Comparison of ENCODE assay signal across 16 mouse cellular contexts in genomic region chr5:114113334-114113733, GRCm38 (mm10). TPM values are rescaled to one million over a fixed set of nuclear protein-coding genes. Genes with fewer than 3 reads are reported as not detected.
DNase-seq lines count a peak whose midpoint lies in the region; ATAC-seq and TF ChIP-seq lines count a peak whose summit lies in the region.
"Had no signal": no experiment of that assay in that cellular context is flagged by ENCODE, and none has a peak within 500 bp of the region (broad histone marks: within the 10 kb centered on the region; RNA-seq: fewer than 3 reads in every experiment).

No protein-coding gene starts in this region.

- no peak overlapping the region for H3K9ac ChIP-seq in heart, postnatal 0 days (replicated peaks; ENCODE audit: low read depth, low read length)
- no peak overlapping the region for H3K9ac ChIP-seq in lung, embryonic 14.5 days
- H3K9ac ChIP-seq: midbrain, embryonic 12.5 days; neural tube, embryonic 13.5 days had no signal

- H3K27me3 ChIP-seq in heart, postnatal 0 days (ENCODE audit: control insufficient read depth, insufficient read depth, low read length), result no peaks in the 10 kb centered on the region
- H3K27me3 ChIP-seq in lung, embryonic 14.5 days (ENCODE audit: insufficient read depth, low read length), result no peaks in the 10 kb centered on the region
- H3K27me3 ChIP-seq: midbrain, embryonic 12.5 days; neural tube, embryonic 13.5 days had no signal

- no peaks in the 10 kb centered on the region for H3K4me1 ChIP-seq in heart, postnatal 0 days (ENCODE audit: control insufficient read depth, insufficient read depth)
- H3K4me1 ChIP-seq in lung, embryonic 14.5 days (ENCODE audit: insufficient read depth), result no peaks in the 10 kb centered on the region
- H3K4me1 ChIP-seq: limb, embryonic 10.5 days; midbrain, embryonic 12.5 days; neural tube, embryonic 13.5 days had no signal

- peaks cover 6% of the 10 kb centered on the region; the same call in 1 of the 2 replicates for H3K9me3 ChIP-seq in heart, postnatal 0 days (replicated peaks; ENCODE audit: control insufficient read depth, low read length)
- no peaks in the 10 kb centered on the region for H3K9me3 ChIP-seq in lung, embryonic 14.5 days (ENCODE audit: low read depth, low read length)
- H3K9me3 ChIP-seq: limb, embryonic 10.5 days; midbrain, embryonic 12.5 days; neural tube, embryonic 13.5 days had no signal

- H3K27ac ChIP-seq in heart, postnatal 0 days (ENCODE audit: low read depth), result no peak overlapping the region
- no peak overlapping the region for H3K27ac ChIP-seq in lung, embryonic 14.5 days (ENCODE audit: low read depth)
- H3K27ac ChIP-seq: limb, embryonic 10.5 days; midbrain, embryonic 12.5 days; neural tube, embryonic 13.5 days had no signal

- DNase-seq in heart, postnatal 0 days (ENCODE audit: low spot score), result no peak
- DNase-seq in heart, adult 9 months (ENCODE audit: low spot score in 2 of 2), result no peak
- no peak for DNase-seq in lung, embryonic 14.5 days
- DNase-seq in lung, postnatal 36 days, result no peak
- DNase-seq in NIH3T3 (ENCODE audit: low read depth), result peak; percentile 16
- DNase-seq in testis, postnatal 14 days (ENCODE audit: low spot score), result peak; percentile 63
- DNase-seq in natural killer cell, adult 2 months (ENCODE audit: low spot score in 2 of 2), result no peak
- DNase-seq: cerebellum, postnatal 10 days; gastrocnemius, postnatal 14 days; spleen, adult 18-20 months had no signal

- no peak overlapping the region for H3K4me2 ChIP-seq in heart, postnatal 0 days (ENCODE audit: low read depth, low read length)
- H3K4me2 ChIP-seq in lung, embryonic 14.5 days, result no peak overlapping the region
- H3K4me2 ChIP-seq: midbrain, embryonic 12.5 days; neural tube, embryonic 13.5 days had no signal

- no peak for TF ChIP-seq EP300 in heart, postnatal 0 days (IDR thresholded peaks at IDR 0.05; ENCODE audit: low read depth)

- peaks cover 71% of the 10 kb centered on the region for H3K36me3 ChIP-seq in heart, postnatal 0 days (replicated peaks; ENCODE audit: control insufficient read depth, insufficient read depth, low read length)
- H3K36me3 ChIP-seq in lung, embryonic 14.5 days (ENCODE audit: insufficient read depth), result peaks cover 76% of the 10 kb centered on the region

- H3K4me3 ChIP-seq in heart, postnatal 0 days (ENCODE audit: low read depth, low read length), result no peak overlapping the region
- no peak overlapping the region for H3K4me3 ChIP-seq in lung, embryonic 14.5 days (ENCODE audit: low read depth, low read length)
- H3K4me3 ChIP-seq: limb, embryonic 10.5 days; midbrain, embryonic 12.5 days; neural tube, embryonic 13.5 days had no signal

- ATAC-seq in heart, postnatal 0 days (ENCODE audit: insufficient read depth, low read depth), result no peak
- ATAC-seq in lung, embryonic 14.5 days (ENCODE audit: insufficient read depth), result no peak
- ATAC-seq: activated CD4-positive, CD25-positive, alpha-beta regulatory T cell, adult 4 months; forebrain, embryonic 14.5 days; hindbrain, embryonic 16.5 days had no signal

- WGBS in heart, postnatal 0 days, result 78% methylated on average over 6 of the region's 6 CpGs
- 70% methylated on average over 6 of the region's 6 CpGs for WGBS in lung, embryonic 14.5 days

- 0 out of 2 replicates have a peak, but pooled peaks have one; percentile 8 for TF ChIP-seq CTCF in heart, postnatal 0 days (IDR thresholded peaks at IDR 0.05; ENCODE audit: low read depth)
- peak; percentile 41 for TF ChIP-seq CTCF in lung, embryonic 14.5 days (IDR thresholded peaks at IDR 0.05; ENCODE audit: low read depth)

RNA-seq across cellular contexts. Expression of gene Alkbh2, which starts 14.7 kb away (rescaled TPM):
- 0.27 and 2.4 TPM in 2 replicates for total RNA-seq in heart, postnatal 0 days (2014; rRNA removed; ENCODE audit: low replicate concordance)
- 4.0 and 4.1 TPM in 2 replicates for polyA plus RNA-seq in heart, postnatal 0 days (2015; fragmentation: Nextera tagmentation; extraction: Ambion mirVana)
- 8.9 and 11.3 TPM in 2 replicates for polyA plus RNA-seq in lung, embryonic 14.5 days (2014; fragmentation: Nextera tagmentation; extraction: Ambion mirVana)

RNA-seq across cellular contexts. Expression of gene Ung, which starts 16.9 kb away (rescaled TPM):
- total RNA-seq in heart, postnatal 0 days (2014; rRNA removed; ENCODE audit: low replicate concordance), result 15.0 and 31.4 TPM in 2 replicates
- polyA plus RNA-seq in heart, postnatal 0 days (2015; fragmentation: Nextera tagmentation; extraction: Ambion mirVana), result 25.0 and 26.5 TPM in 2 replicates
- 44.0 and 44.2 TPM in 2 replicates for polyA plus RNA-seq in lung, embryonic 14.5 days (2014; fragmentation: Nextera tagmentation; extraction: Ambion mirVana)

RNA-seq across cellular contexts. Expression of gene Svop, which starts 22.0 kb away (rescaled TPM):
- total RNA-seq in heart, postnatal 0 days (2014; rRNA removed; ENCODE audit: low replicate concordance), result 0.19 TPM in 1 of 2 replicates, not detected in the other
- 0.07 TPM in 1 of 2 replicates, not detected in the other for polyA plus RNA-seq in heart, postnatal 0 days (2015; fragmentation: Nextera tagmentation; extraction: Ambion mirVana)
- 0.11 and 0.22 TPM in 2 replicates for polyA plus RNA-seq in lung, embryonic 14.5 days (2014; fragmentation: Nextera tagmentation; extraction: Ambion mirVana)
- total RNA-seq: gastrocnemius, postnatal 14 days had no signal
- polyA plus RNA-seq: activated CD4-positive, CD25-positive, alpha-beta regulatory T cell, adult 4 months had no signal

RNA-seq across cellular contexts. Expression of gene Acacb, which starts 33.0 kb away (rescaled TPM):
- total RNA-seq in heart, postnatal 0 days (2014; rRNA removed; ENCODE audit: low replicate concordance), result 50.7 and 70.1 TPM in 2 replicates
- polyA plus RNA-seq in heart, postnatal 0 days (2015; fragmentation: Nextera tagmentation; extraction: Ambion mirVana), result 15.3 and 17.5 TPM in 2 replicates
- 1.7 and 2.3 TPM in 2 replicates for polyA plus RNA-seq in lung, embryonic 14.5 days (2014; fragmentation: Nextera tagmentation; extraction: Ambion mirVana)

RNA-seq across cellular contexts. Expression of gene Usp30, which starts 48.1 kb away (rescaled TPM):
- total RNA-seq in heart, postnatal 0 days (2014; rRNA removed; ENCODE audit: low replicate concordance), result 16.0 and 18.2 TPM in 2 replicates
- 6.1 and 6.3 TPM in 2 replicates for polyA plus RNA-seq in heart, postnatal 0 days (2015; fragmentation: Nextera tagmentation; extraction: Ambion mirVana)
- 10.7 and 10.8 TPM in 2 replicates for polyA plus RNA-seq in lung, embryonic 14.5 days (2014; fragmentation: Nextera tagmentation; extraction: Ambion mirVana)

Comparison
In these comparisons a context has a peak if more than half of its experiments do, and no peak if none do; other contexts are left out.
1. DNase-seq: peak in NIH3T3 (single experiment) and testis, postnatal 14 days (single experiment); none in heart, postnatal 0 days (single experiment), heart, adult 9 months (0 of 2), lung, embryonic 14.5 days (single experiment), lung, postnatal 36 days (single experiment) and natural killer cell, adult 2 months (0 of 2).